Mouse (Mus musculus) midbrain, postnatal 0 days (tissue): Measurements from ENCODE around the gene Tpbgl. TPM values are rescaled to one million over a fixed set of nuclear protein-coding genes. Genes with fewer than 3 reads are reported as not detected.
A peak's percentile ranks its signal among the peaks of the same experiment; 100 is the strongest.

Experiments used
- ATAC-seq: fragments of 200-750 bp; cut with Nextera tagmentation; 2 replicates; pipeline ENCODE4 v1.8.0; 2017; ENCODE audit warnings: moderate number of reproducible peaks, mild to moderate bottlenecking, moderate TSS enrichment, moderate library complexity; ENCODE audit not compliant: low FRiP score
- DNase-seq: peaks from one replicate; pipeline ENCODE4 v3.0.0-alpha.2; 2015; ENCODE audit warnings: low spot score
- H3K27ac ChIP-seq: fragments of 300-500 bp; sonication (generic); 2 replicates; pipeline ENCODE4 v1.5.1; 2014; ENCODE audit warnings: low read depth, mild to moderate bottlenecking, low read length, mixed read lengths
- H3K27me3 ChIP-seq: fragments of 300-500 bp; sonication (generic); 2 replicates; pipeline ENCODE4 v1.6.1; 2014; ENCODE audit warnings: low read length, control low read depth, mixed read lengths; ENCODE audit not compliant: insufficient read depth
- H3K36me3 ChIP-seq: fragments of 300-500 bp; sonication (generic); 2 replicates; pipeline ENCODE4 v1.6.1; 2014; ENCODE audit warnings: low read length, control low read depth, mixed read lengths; ENCODE audit not compliant: insufficient read depth
- H3K4me1 ChIP-seq: fragments of 300-500 bp; sonication (generic); 2 replicates; pipeline ENCODE4 v1.6.1; 2014; ENCODE audit warnings: mild to moderate bottlenecking, control low read depth, antibody characterized with exemption, low read length, mixed read lengths; ENCODE audit not compliant: insufficient read depth
- H3K4me2 ChIP-seq: fragments of 300-500 bp; sonication (generic); 2 replicates; pipeline ENCODE4 v1.6.1; 2014; ENCODE audit warnings: low read depth, mild to moderate bottlenecking, low read length, mixed read lengths; ENCODE audit not compliant: poor library complexity, severe bottlenecking
- H3K4me3 ChIP-seq: fragments of 300-500 bp; sonication (generic); 2 replicates; pipeline ENCODE4 v1.5.1; 2014; ENCODE audit warnings: low read depth, mild to moderate bottlenecking, low read length, moderate library complexity
- H3K9ac ChIP-seq: fragments of 300-500 bp; sonication (generic); replicated peaks from 2 replicates; pipeline ENCODE4 v1.6.1; 2014; ENCODE audit warnings: mild to moderate bottlenecking, low read length, moderate library complexity, mixed read lengths; ENCODE audit not compliant: poor library complexity, severe bottlenecking
- H3K9me3 ChIP-seq: fragments of 300-500 bp; sonication (generic); 2 replicates; pipeline ENCODE4 v1.6.1; 2016; ENCODE audit warnings: low read length, control low read depth
- CTCF ChIP-seq: IDR thresholded peaks from 2 replicates; pipeline ENCODE4 v1.5.1; 2016; ENCODE audit warnings: antibody characterized with exemption, mild to moderate bottlenecking
- WGBS: fragments of 180-500 bp; shearing (Covaris S2); extraction: QIAGEN DNeasy Blood & Tissue Kit; methylation state at CpG from one replicate; pipeline ENCODE4 v1.1.7; 2014; 5-methylcytosine and 5-hydroxymethylcytosine counted together
- polyA plus RNA-seq: library from polyadenylated mRNA; unstranded; fragments of >200 nt; fragmentation: Nextera tagmentation; extraction: Ambion mirVana; gene quantifications from 2 replicates; pipeline ENCODE4 v1.2.1, GENCODE M21; 2015
- total RNA-seq: library from RNA; depleted of rRNA; stranded (reverse); fragments of >200 nt; gene quantifications from 2 replicates; pipeline ENCODE4 v1.2.3, GENCODE M21; 2014

Gene Tpbgl
- total and polyA plus RNA-seq, 2 experiments from 2014 or later: 1.7 to 4.5 TPM

DNA sequence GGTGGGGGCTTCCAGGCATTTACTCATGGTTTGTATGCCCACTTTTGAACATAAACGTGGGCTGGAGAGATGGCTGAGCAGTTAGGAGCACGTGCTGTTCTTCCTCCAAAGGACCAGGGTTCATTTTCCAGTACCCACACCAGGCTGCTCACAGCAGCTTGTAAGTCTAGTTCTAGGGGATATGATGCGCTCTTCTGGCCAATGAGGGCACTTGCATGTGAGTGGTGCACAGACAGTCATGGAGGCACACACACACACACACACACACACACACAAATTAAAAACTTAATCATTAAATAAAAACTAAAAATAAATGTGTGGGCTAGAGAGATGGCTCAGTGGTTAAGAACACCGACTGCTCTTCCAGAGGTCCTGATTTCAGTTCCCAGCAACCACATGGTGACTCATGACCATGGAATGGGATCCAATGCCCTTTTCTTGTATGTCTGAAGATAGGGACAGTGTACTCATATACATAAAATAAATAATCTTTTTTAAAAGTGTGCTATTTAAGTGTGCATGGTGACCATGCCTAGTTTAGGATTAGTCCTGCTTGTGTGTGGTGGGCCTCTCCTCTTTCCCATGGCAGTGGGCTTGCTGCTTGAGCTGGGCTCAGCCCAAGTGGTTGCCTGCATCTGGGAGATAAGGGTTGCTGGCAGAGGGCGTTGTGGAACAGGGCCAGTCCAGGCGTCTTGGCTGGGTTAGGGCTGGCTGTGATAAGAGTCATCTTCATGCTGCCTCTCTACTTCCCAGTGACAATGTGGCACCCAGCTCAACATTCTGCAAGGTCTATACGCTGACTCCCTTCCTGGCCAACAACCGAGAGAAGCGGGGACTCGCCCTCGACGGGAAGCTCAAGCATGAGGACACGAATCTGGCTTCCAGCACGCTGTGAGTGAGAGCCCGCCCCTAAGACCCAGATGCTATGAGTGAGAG is 32.8 kb downstream of the Tpbgl start:
- no peaks in the 10 kb centered on the region for H3K27me3 ChIP-seq
- 85% methylated on average over 15 of the region's 15 CpGs for WGBS
- no peak for ATAC-seq

GRCm38 (mm10) chr7:99592669-99593068 is 34.2 kb downstream of the Tpbgl start:
- H3K36me3 ChIP-seq: peaks cover 83% of the 10 kb centered on the region
- H3K27me3 ChIP-seq: no peaks in the 10 kb centered on the region
- ATAC-seq: no peak
- TF ChIP-seq CTCF: no peak
- no peak overlapping the region for H3K27ac ChIP-seq
- DNase-seq: no peak
- no peak overlapping the region for H3K4me2 ChIP-seq
- H3K4me3 ChIP-seq: no peak overlapping the region
- H3K9ac ChIP-seq: no peak overlapping the region
- no peaks in the 10 kb centered on the region for H3K4me1 ChIP-seq
- H3K9me3 ChIP-seq: no peaks in the 10 kb centered on the region
- WGBS: 96% methylated on average over 3 of the region's 3 CpGs

More for the DNA sequence above, 32.8 kb downstream of the Tpbgl start:
- H3K9ac ChIP-seq: no peak overlapping the region
- no peak for DNase-seq
- H3K27ac ChIP-seq: no peak overlapping the region
- no peak overlapping the region for H3K4me3 ChIP-seq
- peaks cover 77% of the 10 kb centered on the region for H3K36me3 ChIP-seq
- no peaks in the 10 kb centered on the region for H3K9me3 ChIP-seq
- 0 out of 2 replicates have a peak, but pooled peaks have one; percentile 4 for TF ChIP-seq CTCF
- H3K4me1 ChIP-seq: no peaks in the 10 kb centered on the region
- H3K4me2 ChIP-seq: no peak overlapping the region

- Histone ChIP-seq H3K4me1 (no peaks in the 10 kb centered on the region), H3K4me2 (no peak overlapping the region), H3K9me3 (no peaks in the 10 kb centered on the region), H3K9ac (no peak overlapping the region), H3K4me3 (no peak overlapping the region), H3K36me3 (peaks cover 70% of the 10 kb centered on the region), H3K27me3 (no peaks in the 10 kb centered on the region), H3K27ac (no peak overlapping the region)
- 67% methylated on average over 5 of the region's 5 CpGs for WGBS
- ATAC-seq (no peak), DNase-seq (no peak)
- TF ChIP-seq CTCF: no peak
Measured at GRCm38 (mm10) chr7:99590646-99591045, 36.3 kb downstream of the Tpbgl start.

DNA sequence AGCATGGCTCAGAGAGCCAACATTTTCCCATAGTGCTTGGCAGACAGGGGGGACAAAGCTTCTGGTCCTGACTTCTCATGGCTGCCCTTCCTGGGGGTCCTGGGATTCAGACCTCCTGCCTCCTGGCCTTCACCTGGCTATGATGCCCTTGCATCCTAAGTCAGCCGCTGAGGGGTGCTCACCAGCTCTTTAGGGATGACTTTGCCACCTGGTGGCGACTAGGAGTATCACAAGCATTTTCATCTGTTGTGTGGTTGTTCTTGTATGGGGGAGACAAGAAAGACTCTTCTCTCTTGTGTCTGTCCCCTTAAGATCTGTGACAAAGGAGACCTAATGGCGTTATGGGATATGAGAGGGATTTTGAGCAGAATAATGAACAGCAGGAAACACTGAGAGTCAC is 36.8 kb downstream of the Tpbgl start:
- Histone ChIP-seq H3K4me3 (no peak overlapping the region), H3K4me2 (no peak overlapping the region), H3K9me3 (no peaks in the 10 kb centered on the region), H3K27me3 (no peaks in the 10 kb centered on the region), H3K36me3 (peaks cover 64% of the 10 kb centered on the region), H3K4me1 (no peaks in the 10 kb centered on the region), H3K27ac (no peak overlapping the region), H3K9ac (no peak overlapping the region)
- ATAC-seq: no peak
- peak; percentile 91 for TF ChIP-seq CTCF
- peak; percentile 87 for DNase-seq
- 6% methylated on average over 3 of the region's 3 CpGs for WGBS

DNA sequence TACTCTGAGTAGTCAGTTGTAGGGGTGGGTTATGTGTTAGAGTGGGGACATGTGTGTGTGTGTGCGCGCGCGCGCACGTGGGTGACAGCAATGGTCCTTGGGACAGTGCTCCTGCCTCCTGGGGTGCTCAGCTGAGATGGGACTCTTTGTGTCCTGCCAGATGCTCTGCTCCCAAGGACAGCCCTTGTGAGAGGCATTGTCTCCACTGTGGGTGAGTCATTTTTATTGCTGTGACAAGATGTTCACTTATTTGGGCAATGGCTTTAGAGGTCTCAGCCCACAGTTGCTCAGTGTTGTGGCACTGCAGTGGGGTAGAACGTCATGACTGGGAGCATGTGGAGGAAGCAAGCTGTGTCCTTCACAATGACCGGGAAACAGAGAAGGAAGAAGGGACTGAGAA is 40.9 kb downstream of the Tpbgl start:
- Histone ChIP-seq H3K36me3 (peaks cover 47% of the 10 kb centered on the region), H3K9me3 (no peaks in the 10 kb centered on the region), H3K4me2 (no peak overlapping the region), H3K27ac (no peak overlapping the region), H3K4me1 (no peaks in the 10 kb centered on the region), H3K4me3 (no peak overlapping the region), H3K9ac (no peak overlapping the region), H3K27me3 (no peaks in the 10 kb centered on the region)
- no peak for TF ChIP-seq CTCF
- no peak; the same call in 1 of the 2 replicates for ATAC-seq
- DNase-seq: no peak
- 84% methylated on average over 8 of the region's 8 CpGs for WGBS

DNA sequence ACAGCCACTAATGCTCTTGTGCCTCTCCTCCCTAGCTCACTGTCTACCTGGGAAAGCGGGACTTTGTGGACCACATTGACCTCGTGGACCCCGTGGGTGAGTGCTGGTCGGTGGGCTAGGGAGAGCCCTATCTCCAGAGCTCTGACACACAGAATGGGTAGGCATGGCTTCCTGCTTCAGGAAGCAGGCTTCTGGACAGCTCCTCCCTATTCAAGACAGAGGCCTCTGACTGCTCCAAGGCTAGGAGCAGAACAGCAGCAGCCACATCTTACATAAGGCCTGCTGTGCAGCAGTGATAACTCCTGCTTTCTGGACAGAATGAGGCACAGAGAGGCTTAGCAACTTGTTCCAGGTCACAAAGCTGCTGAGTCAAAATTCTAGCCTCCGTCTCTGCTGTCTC is 43.3 kb downstream of the Tpbgl start:
- 93% methylated on average over 5 of the region's 5 CpGs for WGBS
- no peak for DNase-seq
- no peaks in the 10 kb centered on the region for H3K27me3 ChIP-seq
- no peak overlapping the region for H3K9ac ChIP-seq
- H3K4me3 ChIP-seq: no peak overlapping the region
- H3K27ac ChIP-seq: no peak overlapping the region
- H3K9me3 ChIP-seq: no peaks in the 10 kb centered on the region
- H3K4me2 ChIP-seq: no peak overlapping the region
- peaks cover 34% of the 10 kb centered on the region for H3K36me3 ChIP-seq
- peaks cover 8% of the 10 kb centered on the region; the same call in 1 of the 2 replicates for H3K4me1 ChIP-seq
- no peak for TF ChIP-seq CTCF
- ATAC-seq: no peak
